Mouse (Mus musculus) gastrocnemius, postnatal 25 days (tissue): ENCODE results near the gene Tldc2. TPM values are rescaled to one million over a fixed set of nuclear protein-coding genes. Genes with fewer than 3 reads are reported as not detected.

Source experiments
- DNase-seq: peaks from one replicate; pipeline ENCODE4 v3.0.0; 2022
- long read RNA-seq, 2 experiments: library from polyadenylated mRNA; stranded (forward); transcript quantifications; one replicate each; pipeline ENCODE4 v2.0.0; 2021
- total RNA-seq, 2 experiments: library from RNA; stranded (reverse); gene quantifications; 1 replicate in 1 of 2; 2 replicates in 1 of 2; pipeline ENCODE4 v1.2.3; 2021

The Tldc2 gene
- total RNA-seq, result not detected
- long read RNA-seq, experiment 1, result 0 reads
- long read RNA-seq, experiment 2, result 0 reads

DNA sequence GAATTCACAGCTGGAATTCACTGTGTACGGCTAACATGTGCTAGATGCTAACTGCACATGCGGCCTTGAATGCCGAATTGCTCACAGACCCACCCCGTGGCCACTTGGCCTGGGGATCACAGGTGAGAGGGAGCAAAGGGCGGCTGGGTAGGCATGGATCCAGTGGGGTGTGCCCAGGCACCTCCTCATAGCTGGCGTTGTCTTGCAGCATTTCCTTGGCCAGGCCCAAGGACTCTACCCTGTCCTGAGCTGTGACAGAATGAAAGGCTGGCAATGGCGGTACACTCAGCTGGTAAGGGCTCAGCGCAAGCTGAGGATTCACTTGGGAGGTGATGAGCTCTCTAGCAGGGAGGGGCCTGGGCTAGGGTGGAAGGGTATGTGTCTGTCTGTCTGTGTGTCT is at the start of gene Tldc2:
Tldc2 (plus strand) TSS at position 260 of the 400 bp plus-strand sequence.
- no peak for DNase-seq

- DNase-seq, result no peak
Measured at GRCm38 (mm10) chr2:157037303-157037702, 49.6 kb upstream of the Tldc2 start.

DNA sequence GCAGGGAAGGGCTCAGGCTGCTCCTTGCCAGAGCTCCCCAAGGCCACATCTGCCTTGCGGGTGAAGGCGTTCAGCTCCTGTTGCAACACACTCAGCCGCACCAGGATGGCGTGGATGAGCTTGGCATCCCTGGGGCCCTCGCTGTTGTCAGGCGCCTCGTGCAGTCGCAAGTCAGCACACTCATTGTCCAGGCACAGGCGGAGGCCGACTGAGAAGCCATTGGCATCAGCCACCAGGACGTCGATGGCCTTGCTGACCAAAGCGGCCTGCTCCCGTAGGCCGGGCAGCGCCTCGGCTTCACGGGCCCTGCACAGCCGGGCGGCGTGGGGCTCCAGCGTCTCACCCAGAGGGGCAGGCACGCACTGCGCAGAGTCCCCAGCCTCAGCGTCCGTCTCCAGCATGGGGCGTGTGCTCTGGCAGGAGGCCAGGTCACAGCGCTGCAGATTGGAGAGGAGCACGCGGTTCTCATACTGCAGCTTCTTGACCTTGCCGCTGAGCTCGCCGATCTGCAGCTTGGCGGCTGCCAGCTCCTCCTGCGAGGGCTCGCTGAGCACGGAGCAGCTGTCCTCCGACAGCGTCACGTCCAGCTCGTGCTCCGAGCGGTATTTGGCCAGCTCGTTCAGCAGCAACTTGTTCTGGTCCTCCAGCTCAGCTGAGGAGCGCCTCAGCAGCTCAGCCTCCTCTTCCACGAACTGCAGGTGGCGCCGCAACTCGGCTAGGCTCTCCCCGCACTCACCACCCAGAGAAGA is 46.8 kb upstream of the Tldc2 start:
- DNase-seq, result peak; percentile 38

DNA sequence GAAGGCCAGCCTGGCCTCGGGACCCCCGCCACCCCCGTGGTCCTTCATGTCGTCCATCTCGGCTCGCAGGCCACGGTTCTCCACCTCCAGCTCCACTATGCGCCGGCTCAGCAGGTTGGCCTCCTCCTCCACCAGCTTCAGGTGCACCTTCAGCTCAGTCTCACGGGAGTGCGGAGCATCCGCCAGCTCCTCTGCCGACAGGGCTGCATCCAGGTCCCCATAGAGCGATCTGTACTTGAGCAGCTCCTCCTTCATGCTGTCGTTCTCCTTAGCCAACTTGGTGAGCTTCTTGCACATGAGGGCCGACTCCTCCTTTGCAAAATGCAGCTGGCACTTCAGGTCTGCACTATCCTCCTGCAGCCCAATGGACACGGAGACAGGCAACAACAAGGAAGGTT is 46.2 kb upstream of the Tldc2 start:
- DNase-seq, result no peak

GRCm38 (mm10) chr2:157041421-157041820 is 45.4 kb upstream of the Tldc2 start:
- DNase-seq, result no peak

- DNase-seq, result no peak
Measured at GRCm38 (mm10) chr2:157043556-157043955, 43.3 kb upstream of the Tldc2 start.

GRCm38 (mm10) chr2:157043987-157044386 is 42.9 kb upstream of the Tldc2 start:
- no peak for DNase-seq

- DNase-seq, result no peak
Measured at GRCm38 (mm10) chr2:157045932-157046331, 40.9 kb upstream of the Tldc2 start.

DNA sequence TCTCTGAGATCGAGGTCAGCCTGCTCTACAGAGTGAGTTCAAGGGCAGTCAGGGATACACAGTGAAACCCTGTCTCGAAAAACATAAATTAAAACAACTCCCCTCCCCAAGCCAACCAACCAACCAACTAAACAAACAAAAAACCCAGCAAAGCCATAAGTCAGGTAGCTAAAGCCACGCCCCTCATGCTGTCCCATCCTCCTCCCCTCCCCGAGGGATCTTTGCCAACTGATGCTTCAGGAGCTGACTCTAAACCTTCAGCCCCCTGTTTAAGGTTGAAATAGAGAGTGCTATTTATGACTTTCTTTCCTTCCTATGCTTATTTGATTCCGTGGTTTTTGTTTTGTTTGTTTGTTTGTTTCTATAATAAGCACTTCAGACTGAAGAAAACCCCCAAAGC is 39.9 kb upstream of the Tldc2 start:
- DNase-seq, result no peak

GRCm38 (mm10) chr2:157048395-157049181 is 38.3 kb upstream of the Tldc2 start:
- no peak for DNase-seq

DNA sequence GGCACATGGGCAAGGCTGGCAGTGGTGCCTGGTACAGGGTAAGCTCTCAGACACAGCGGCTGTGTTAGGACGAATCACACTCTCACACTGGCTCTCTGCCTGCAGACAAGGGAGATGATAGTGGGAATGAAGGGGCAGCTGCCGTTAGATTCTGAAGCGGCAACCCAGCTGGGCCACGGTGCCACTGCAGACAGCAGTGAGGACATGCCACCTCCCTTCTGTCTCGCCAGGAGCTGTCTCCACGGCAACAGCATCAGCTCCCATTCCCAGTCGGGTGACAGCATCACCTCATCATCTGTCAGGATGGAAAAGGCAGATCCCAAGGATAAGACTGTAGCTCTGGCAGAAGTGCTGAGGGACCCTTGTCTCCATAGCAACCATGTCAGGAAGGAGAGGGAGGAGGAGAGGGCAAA is 37.0 kb upstream of the Tldc2 start:
- no peak for DNase-seq

DNA sequence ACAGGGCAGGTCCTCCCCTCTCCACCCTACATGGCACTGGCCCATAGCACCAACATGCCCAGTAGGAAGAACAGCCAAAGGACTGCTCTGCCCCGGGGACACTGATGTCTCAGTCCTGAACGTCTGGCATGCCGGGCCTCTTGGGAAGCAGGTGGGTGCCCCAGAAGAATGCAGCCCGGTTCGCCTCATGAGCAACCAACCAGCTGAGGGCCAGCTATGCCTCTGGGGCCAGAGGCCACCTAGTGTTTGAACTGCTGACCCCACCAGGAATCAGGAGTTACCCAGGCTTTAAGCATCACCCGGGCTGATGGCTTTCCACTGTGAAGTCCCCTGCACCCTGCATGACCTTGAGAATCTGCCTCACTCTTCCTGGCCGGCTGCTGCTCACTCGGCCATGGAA is 34.4 kb upstream of the Tldc2 start:
- DNase-seq, result no peak

- DNase-seq, result no peak
Measured at GRCm38 (mm10) chr2:157053124-157053523, 33.7 kb upstream of the Tldc2 start.

- DNase-seq, result no peak
Measured at GRCm38 (mm10) chr2:157053787-157054186, 33.1 kb upstream of the Tldc2 start.

DNA sequence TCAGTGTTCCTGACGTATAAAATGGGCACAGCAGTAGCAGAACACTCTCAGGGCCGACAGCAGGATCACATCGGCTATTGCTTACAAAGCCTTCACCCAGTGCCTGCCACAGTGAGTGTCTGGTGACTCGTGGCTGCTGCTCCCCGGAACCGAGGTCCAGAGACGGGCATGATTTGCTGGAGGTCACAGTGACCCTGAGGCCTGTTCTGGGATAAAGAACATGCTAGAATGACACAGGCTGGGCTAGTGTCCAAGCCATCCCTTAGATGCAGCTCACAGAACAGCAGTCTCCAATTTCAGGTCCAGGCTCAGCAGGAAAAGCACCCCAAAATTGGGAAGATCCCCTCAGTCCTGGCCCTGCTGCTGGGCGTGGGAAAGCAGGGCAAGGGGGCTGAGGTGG is 32.6 kb upstream of the Tldc2 start:
- no peak for DNase-seq

- no peak for DNase-seq
Measured at GRCm38 (mm10) chr2:157054816-157055215, 32.0 kb upstream of the Tldc2 start.

- DNase-seq, result no peak
Measured at GRCm38 (mm10) chr2:157055721-157056120, 31.1 kb upstream of the Tldc2 start.

- no peak for DNase-seq
Measured at GRCm38 (mm10) chr2:157057186-157057585, 29.7 kb upstream of the Tldc2 start.

- DNase-seq, result no peak
Measured at GRCm38 (mm10) chr2:157057758-157058157, 29.1 kb upstream of the Tldc2 start.

DNA sequence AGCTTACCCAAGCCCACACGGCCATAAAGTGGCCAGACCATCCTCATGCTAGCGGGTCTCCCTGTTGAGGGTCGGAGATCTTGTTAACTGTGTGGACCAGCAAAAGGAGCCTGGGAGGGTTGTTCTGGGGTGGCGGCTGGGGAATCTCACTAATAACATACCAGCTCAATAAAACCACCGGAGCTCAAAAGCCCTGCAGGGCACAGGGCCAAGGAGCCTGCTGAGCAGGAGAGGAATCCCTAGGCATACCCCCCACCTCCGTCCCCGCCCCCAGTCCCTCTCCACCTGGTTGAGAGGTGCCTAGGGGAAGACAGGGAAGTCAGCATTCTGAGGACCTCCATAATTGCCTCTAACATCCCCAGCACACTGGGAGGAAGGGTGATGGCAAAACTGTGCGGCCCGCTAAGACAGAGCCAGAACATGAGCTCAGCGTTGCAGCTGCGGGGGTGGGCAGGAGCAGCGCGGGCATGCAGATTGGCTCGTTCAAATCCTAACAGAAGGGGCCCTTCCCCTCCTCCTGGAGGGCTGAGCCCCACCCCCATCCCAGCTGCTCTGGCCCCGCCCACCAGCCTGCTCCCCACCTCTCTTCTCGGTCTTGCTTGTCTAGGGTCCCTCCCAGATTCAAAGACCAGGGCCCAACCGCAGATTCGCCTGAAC is 28.4 kb upstream of the Tldc2 start:
- DNase-seq, result peak; percentile 79

DNA sequence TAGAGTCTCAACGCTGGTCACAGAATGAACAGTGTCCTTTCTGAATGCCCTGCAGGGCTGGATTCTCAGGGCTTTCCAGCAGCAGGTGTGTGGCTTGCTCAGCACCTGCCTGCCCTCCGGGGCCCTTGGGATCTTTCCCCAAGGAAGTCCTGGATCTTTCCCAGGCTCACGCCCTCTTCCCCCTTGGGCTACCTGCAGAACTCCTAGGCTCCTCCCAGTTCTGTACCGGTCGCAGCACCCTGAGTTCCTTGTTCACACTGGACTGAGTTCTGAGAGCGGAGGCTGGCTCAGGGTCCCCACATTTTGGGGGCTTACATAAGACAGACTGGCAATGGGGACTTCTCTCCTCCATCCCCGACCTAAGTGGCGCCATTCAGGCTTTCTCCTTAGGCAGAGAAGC is 27.7 kb upstream of the Tldc2 start:
- DNase-seq, result no peak

GRCm38 (mm10) chr2:157060037-157060436 is 26.8 kb upstream of the Tldc2 start:
- DNase-seq, result no peak
